Mouse (Mus musculus): ENCODE results near the gene Frmd4b. TPM values are rescaled to one million over a fixed set of nuclear protein-coding genes. Genes with fewer than 3 reads are reported as not detected.
"Not testable (repeated sequence)": the region's sequence is repeated elsewhere in the genome, so short reads cannot be mapped to it uniquely, and the experiment has no call there.

Frmd4b gene
- total and polyA plus RNA-seq, 3 experiments: 0.13 to 0.70 (median 0.13) TPM

- DNase-seq (ENCODE audit: extremely low read depth): no peak
- Histone ChIP-seq H3K79me2 (replicated peaks; ENCODE audit: control insufficient read depth, extremely low read depth, insufficient read depth, poor library complexity, severe bottlenecking) (no peaks in the 10 kb centered on the region), H3K4me2 (ENCODE audit: insufficient read depth, low read depth, poor library complexity, severe bottlenecking) (no peak overlapping the region), H3K27me3 (replicated peaks) (no peaks in the 10 kb centered on the region), H3K4me3 (replicated peaks in 1 of 3; ENCODE audit: low read depth in 2 of 3, low read length in 2 of 3, poor library complexity in 1 of 3) (no peak overlapping the region), H3K36me3 (replicated peaks in 1 of 2; ENCODE audit: control insufficient read depth in 1 of 2, insufficient read depth in 1 of 2, low read length in 1 of 2) (no peaks in the 10 kb centered on the region), H3K4me1 (ENCODE audit: control insufficient read depth in 1 of 2, insufficient read depth in 2 of 2) (no peaks in the 10 kb centered on the region), H3K27ac (ENCODE audit: insufficient read depth, low read depth) (no peak overlapping the region), H3K9ac (ENCODE audit: insufficient read depth, low read depth) (no peak overlapping the region), H3K9me3 (replicated peaks; ENCODE audit: low read length) (no peaks in the 10 kb centered on the region)
- in situ Hi-C loops (cut with MboI; ENCODE audit: low pct_ligation_motif_present, low pct_unique_long_range_greater_than_20kb, low sequenced_read_pairs) (loop anchor here (25.0 kb wide), 1 partner anchor 472 kb away; no protein-coding TSS in a partner anchor), dilution Hi-C loops (cut with MboI; ENCODE audit: extremely low pct_ligation_motif_present, extremely low pct_unique_long_range_greater_than_20kb, low sequenced_read_pairs) (no loop called here)
- TF ChIP-seq MAFK (IDR thresholded peaks at IDR 0.05; ENCODE audit: insufficient replicate concordance, low read length) (no peak), USF1 (IDR thresholded peaks at IDR 0.05; ENCODE audit: low read depth, low read length) (no peak), POLR2AphosphoS2 (IDR thresholded peaks at IDR 0.05; ENCODE audit: low read depth, low read length) (no peak), MAX (IDR thresholded peaks at IDR 0.05; ENCODE audit: low read length) (no peak), IRF4 (IDR thresholded peaks at IDR 0.05; ENCODE audit: low read depth, low read length) (no peak), E2F4 (IDR thresholded peaks at IDR 0.05; ENCODE audit: insufficient replicate concordance, low read depth, low read length) (no peak), JUND (conservative IDR thresholded peaks at IDR 0.05; ENCODE audit: low read depth, low read length) (no peak), USF2 (conservative IDR thresholded peaks at IDR 0.05; ENCODE audit: low read depth, low read length) (no peak), MXI1 (IDR thresholded peaks at IDR 0.05; ENCODE audit: low read depth, low read length) (no peak), ZKSCAN1 (IDR thresholded peaks at IDR 0.05; ENCODE audit: borderline replicate concordance, low read depth, low read length) (no peak)
These were observed 352.1 kb downstream of the Frmd4b start for GRCm38 (mm10) chr6:97265240-97265639.

GRCm38 (mm10) chr6:97263750-97264149 lies 353.6 kb downstream of the Frmd4b start:
- H3K4me2 ChIP-seq (ENCODE audit: insufficient read depth, low read depth, poor library complexity, severe bottlenecking); H3K27ac ChIP-seq (ENCODE audit: insufficient read depth, low read depth); H3K79me2 ChIP-seq (replicated peaks; ENCODE audit: control insufficient read depth, extremely low read depth, insufficient read depth, poor library complexity, severe bottlenecking); H3K9ac ChIP-seq (ENCODE audit: insufficient read depth, low read depth); H3K4me3 ChIP-seq (replicated peaks in 1 of 3; ENCODE audit: low read depth in 2 of 3, low read length in 2 of 3, poor library complexity in 1 of 3); H3K4me1 ChIP-seq (ENCODE audit: control insufficient read depth in 1 of 2, insufficient read depth in 2 of 2); dilution Hi-C loops (cut with MboI; ENCODE audit: extremely low pct_ligation_motif_present, extremely low pct_unique_long_range_greater_than_20kb, low sequenced_read_pairs); H3K27me3 ChIP-seq (replicated peaks); H3K9me3 ChIP-seq (replicated peaks; ENCODE audit: low read length); H3K36me3 ChIP-seq (replicated peaks in 1 of 2; ENCODE audit: control insufficient read depth in 1 of 2, insufficient read depth in 1 of 2, low read length in 1 of 2): not testable (repeated sequence)
- DNase-seq (ENCODE audit: extremely low read depth): peak; percentile 14
- in situ Hi-C loops (cut with MboI; ENCODE audit: low pct_ligation_motif_present, low pct_unique_long_range_greater_than_20kb, low sequenced_read_pairs): loop anchor here (25.0 kb wide), 1 partner anchor 474 kb away; no protein-coding TSS in a partner anchor
- TF ChIP-seq CTCF (conservative IDR thresholded peaks at IDR 0.05 in 1 of 2, IDR thresholded peaks at IDR 0.05 in 1 of 2; ENCODE audit: low read depth in 2 of 2, low read length in 2 of 2): peak in 1 of 2 experiments; percentile 33; a peak in 2 of 4 replicates

GRCm38 (mm10) chr6:97262229-97262628 lies 355.1 kb downstream of the Frmd4b start:
- Histone ChIP-seq H3K79me2 (replicated peaks; ENCODE audit: control insufficient read depth, extremely low read depth, insufficient read depth, poor library complexity, severe bottlenecking) (no peaks in the 10 kb centered on the region), H3K27me3 (replicated peaks) (no peaks in the 10 kb centered on the region), H3K9ac (ENCODE audit: insufficient read depth, low read depth) (no peak overlapping the region), H3K4me3 (replicated peaks in 1 of 3; ENCODE audit: low read depth in 2 of 3, low read length in 2 of 3, poor library complexity in 1 of 3) (no peak overlapping the region), H3K27ac (ENCODE audit: insufficient read depth, low read depth) (no peak overlapping the region), H3K36me3 (replicated peaks in 1 of 2; ENCODE audit: control insufficient read depth in 1 of 2, insufficient read depth in 1 of 2, low read length in 1 of 2) (no peaks in the 10 kb centered on the region), H3K9me3 (replicated peaks; ENCODE audit: low read length) (no peaks in the 10 kb centered on the region), H3K4me1 (ENCODE audit: control insufficient read depth in 1 of 2, insufficient read depth in 2 of 2) (no peaks in the 10 kb centered on the region), H3K4me2 (ENCODE audit: insufficient read depth, low read depth, poor library complexity, severe bottlenecking) (no peak overlapping the region)
- TF ChIP-seq JUN (IDR thresholded peaks at IDR 0.05; ENCODE audit: insufficient read depth, low read depth, low read length): no peak
- TF ChIP-seq JUND (conservative IDR thresholded peaks at IDR 0.05; ENCODE audit: low read depth, low read length): no peak
- TF ChIP-seq GABPA (IDR thresholded peaks at IDR 0.05; ENCODE audit: insufficient replicate concordance, low read depth, low read length): no peak
- TF ChIP-seq ZKSCAN1 (IDR thresholded peaks at IDR 0.05; ENCODE audit: borderline replicate concordance, low read depth, low read length): no peak
- TF ChIP-seq POLR2AphosphoS2 (IDR thresholded peaks at IDR 0.05; ENCODE audit: low read depth, low read length): no peak
- TF ChIP-seq NELFE (IDR thresholded peaks at IDR 0.05; ENCODE audit: low read depth, low read length): no peak
- TF ChIP-seq KAT2A (IDR thresholded peaks at IDR 0.05; ENCODE audit: insufficient replicate concordance, low read length): no peak
- TF ChIP-seq CHD1 (IDR thresholded peaks at IDR 0.05; ENCODE audit: low read depth, low read length): no peak
- no peak for TF ChIP-seq SMC3 (IDR thresholded peaks at IDR 0.05; ENCODE audit: low read depth, low read length)
- no peak for TF ChIP-seq CTCF (conservative IDR thresholded peaks at IDR 0.05 in 1 of 2, IDR thresholded peaks at IDR 0.05 in 1 of 2; ENCODE audit: low read depth in 2 of 2, low read length in 2 of 2)
- TF ChIP-seq TBP (conservative IDR thresholded peaks at IDR 0.05; ENCODE audit: low read depth, low read length): no peak
- TF ChIP-seq POLR2A (IDR thresholded peaks at IDR 0.05; ENCODE audit: low read depth, low read length): no peak
- TF ChIP-seq MEF2A (IDR thresholded peaks at IDR 0.05; ENCODE audit: borderline replicate concordance, low read depth, low read length): no peak
- no peak for TF ChIP-seq SIN3A (IDR thresholded peaks at IDR 0.05; ENCODE audit: low read length)
- in situ Hi-C loops (cut with MboI; ENCODE audit: low pct_ligation_motif_present, low pct_unique_long_range_greater_than_20kb, low sequenced_read_pairs): loop anchor here (25.0 kb wide), 1 partner anchor 475 kb away; no protein-coding TSS in a partner anchor
- DNase-seq (ENCODE audit: extremely low read depth): no peak
- dilution Hi-C loops (cut with MboI; ENCODE audit: extremely low pct_ligation_motif_present, extremely low pct_unique_long_range_greater_than_20kb, low sequenced_read_pairs): no loop called here

All from CH12.LX (cell line).